Mouse (Mus musculus): Measurements from ENCODE around the gene Morc2a. TPM values are rescaled to one million over a fixed set of nuclear protein-coding genes. Genes with fewer than 3 reads are reported as not detected.
"Not testable (repeated sequence)": the region's sequence is repeated elsewhere in the genome, so short reads cannot be mapped to it uniquely, and the experiment has no call there.

The Morc2a gene
- polyA plus RNA-seq (2015; fragmentation: Nextera tagmentation; extraction: Ambion mirVana), result 18.1 and 19.2 TPM in 2 replicates

DNA sequence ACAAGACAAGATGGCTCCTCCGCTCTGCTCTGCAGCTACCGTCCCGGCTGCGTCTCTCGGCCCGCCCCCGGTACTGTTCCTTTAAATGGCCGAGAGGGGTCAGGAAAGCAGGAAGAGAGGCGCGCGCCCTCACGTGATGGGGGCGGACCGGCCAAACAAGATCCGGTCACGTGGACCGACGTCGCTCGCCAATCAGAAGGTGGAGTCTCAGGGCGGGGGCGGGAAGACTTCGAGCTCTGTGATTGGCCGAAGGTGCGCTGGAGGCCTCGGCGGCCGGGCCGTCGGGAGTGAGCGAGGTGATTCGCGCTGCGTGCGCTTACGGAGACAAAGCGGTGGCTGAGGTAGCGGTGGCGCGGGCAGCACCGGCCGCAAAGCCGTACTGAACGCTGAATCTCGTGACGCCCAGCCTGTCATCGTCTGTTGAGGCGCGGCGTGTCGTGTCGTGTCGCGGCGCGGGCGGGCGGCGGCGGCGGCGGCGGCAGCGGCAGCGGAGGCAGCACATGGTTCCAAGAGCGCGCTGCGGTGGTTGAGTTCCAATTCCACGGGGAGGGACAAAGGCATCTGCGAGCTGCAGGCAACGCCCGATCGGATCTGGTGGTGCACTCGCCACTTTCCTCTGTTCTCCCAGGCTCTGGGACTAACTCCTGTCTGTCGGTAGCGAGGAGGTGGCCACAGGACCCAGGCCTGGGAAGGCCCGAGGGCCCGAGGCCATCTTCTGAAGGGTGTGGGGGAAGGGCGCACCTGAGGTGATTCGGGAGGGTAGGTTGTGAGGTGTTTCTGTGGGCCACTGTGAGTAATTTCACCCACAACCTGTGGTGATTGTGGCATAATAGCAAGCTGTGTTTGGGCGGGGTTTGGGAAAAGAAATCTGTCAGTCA is at the start of gene Morc2a:
Morc2a (plus strand) TSS at position 228 of the 878 bp plus-strand sequence.
- peak within 1 kb of the TSS; percentile 82 for H3K4me2 ChIP-seq (ENCODE audit: low read depth, low read length)
- H3K36me3 ChIP-seq (ENCODE audit: control insufficient read depth, insufficient read depth), result peaks cover 24% of the 10 kb centered on the region
- H3K9ac ChIP-seq (ENCODE audit: low read length), result peak within 1 kb of the TSS; percentile 100
- peak; percentile 97 for ATAC-seq (replicated peaks; ENCODE audit: extremely low read depth, insufficient read depth, low FRiP score)
- H3K4me1 ChIP-seq (ENCODE audit: control insufficient read depth, insufficient read depth, low read length), result peaks cover 22% of the 10 kb centered on the region
- no peaks in the 10 kb centered on the region for H3K27me3 ChIP-seq (ENCODE audit: control insufficient read depth, insufficient read depth, low read length)
- peak within 1 kb of the TSS; percentile 99 for H3K4me3 ChIP-seq (ENCODE audit: low read length)
- WGBS, result 1% methylated on average over 81 of the region's 81 CpGs
- peak within 1 kb of the TSS; percentile 94 for H3K27ac ChIP-seq (ENCODE audit: low read length)
- 0 out of 2 replicates have a peak, but pooled peaks cover 5% of the 10 kb centered on the region for H3K9me3 ChIP-seq (replicated peaks; ENCODE audit: control insufficient read depth, low read length)

DNA sequence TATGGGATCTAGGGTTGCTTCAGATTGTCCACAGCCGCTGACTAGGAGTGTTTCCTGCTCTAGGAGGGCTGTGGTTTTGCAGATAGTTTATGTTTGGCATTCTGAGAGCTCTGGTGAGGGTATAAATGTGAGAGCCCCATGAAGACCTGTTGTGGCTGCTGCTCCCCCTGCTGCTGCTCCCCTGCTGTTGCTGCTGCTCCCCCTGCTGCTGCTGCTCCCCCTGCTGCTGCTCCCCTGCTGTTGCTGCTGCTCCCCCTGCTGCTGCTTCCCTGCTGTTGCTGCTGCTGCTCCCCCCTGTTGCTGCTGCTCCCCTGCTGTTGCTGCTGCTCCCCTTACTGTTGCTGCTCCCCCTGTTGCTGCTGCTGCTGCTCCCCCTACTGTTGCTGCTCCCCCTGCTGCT is 47.0 kb upstream of the Morc2a start:
- H3K27me3 ChIP-seq (ENCODE audit: control insufficient read depth, insufficient read depth, low read length); H3K27ac ChIP-seq (ENCODE audit: low read length); H3K4me2 ChIP-seq (ENCODE audit: low read depth, low read length); H3K4me1 ChIP-seq (ENCODE audit: control insufficient read depth, insufficient read depth, low read length); H3K9ac ChIP-seq (ENCODE audit: low read length); H3K36me3 ChIP-seq (ENCODE audit: control insufficient read depth, insufficient read depth); H3K9me3 ChIP-seq (replicated peaks; ENCODE audit: control insufficient read depth, low read length); ATAC-seq (replicated peaks; ENCODE audit: extremely low read depth, insufficient read depth, low FRiP score); H3K4me3 ChIP-seq (ENCODE audit: low read length): not testable (repeated sequence)
- 54% methylated on average over 1 of the region's 1 CpGs for WGBS

DNA sequence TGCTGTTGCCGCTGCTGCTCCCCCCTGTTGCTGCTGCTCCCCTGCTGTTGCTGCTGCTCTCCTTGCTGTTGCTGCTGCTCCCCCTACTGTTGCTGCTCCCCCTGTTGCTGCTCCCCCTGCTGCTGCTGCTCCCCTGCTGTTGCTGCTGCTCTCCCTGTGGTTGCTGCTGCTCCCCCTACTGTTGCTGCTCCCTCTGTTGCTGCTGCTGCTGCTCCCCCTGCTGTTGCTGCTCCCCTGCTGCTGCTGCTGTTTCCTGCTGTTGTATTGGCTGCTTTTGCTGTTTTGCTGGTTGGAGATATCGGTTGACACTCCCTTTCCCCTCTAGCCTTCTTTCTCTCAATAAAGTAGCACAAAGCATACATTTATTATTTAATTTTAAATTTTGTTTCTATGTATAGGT is 46.3 kb upstream of the Morc2a start:
- H3K4me3 ChIP-seq (ENCODE audit: low read length); H3K27ac ChIP-seq (ENCODE audit: low read length); H3K9me3 ChIP-seq (replicated peaks; ENCODE audit: control insufficient read depth, low read length); H3K36me3 ChIP-seq (ENCODE audit: control insufficient read depth, insufficient read depth); H3K4me1 ChIP-seq (ENCODE audit: control insufficient read depth, insufficient read depth, low read length); H3K4me2 ChIP-seq (ENCODE audit: low read depth, low read length); ATAC-seq (replicated peaks; ENCODE audit: extremely low read depth, insufficient read depth, low FRiP score); H3K9ac ChIP-seq (ENCODE audit: low read length); H3K27me3 ChIP-seq (ENCODE audit: control insufficient read depth, insufficient read depth, low read length): not testable (repeated sequence)
- WGBS, result 55% methylated on average over 2 of the region's 2 CpGs

DNA sequence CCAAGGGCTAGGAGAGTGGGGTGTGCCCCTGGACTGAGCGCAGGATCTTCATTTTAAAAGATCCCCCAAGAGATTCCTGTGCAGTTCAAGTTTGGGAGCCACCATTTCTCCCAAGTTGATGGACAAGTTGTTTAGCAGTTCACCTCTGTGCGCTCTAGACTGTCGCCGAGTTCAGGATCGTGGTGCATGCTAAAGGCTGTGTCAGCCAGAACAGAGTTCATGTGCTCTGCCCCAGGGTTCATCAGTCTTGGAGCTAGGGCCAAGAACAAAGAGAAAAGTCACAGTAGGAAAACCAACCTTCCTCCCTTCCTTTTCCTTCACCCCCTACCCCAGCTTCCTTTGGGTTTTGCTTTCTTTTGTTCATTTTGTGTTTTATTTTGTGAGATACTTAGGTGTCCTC is 42.5 kb upstream of the Morc2a start:
- ATAC-seq (replicated peaks; ENCODE audit: extremely low read depth, insufficient read depth, low FRiP score), result no peak
- no peak overlapping the region for H3K4me3 ChIP-seq (ENCODE audit: low read length)
- no peaks in the 10 kb centered on the region for H3K9me3 ChIP-seq (replicated peaks; ENCODE audit: control insufficient read depth, low read length)
- H3K36me3 ChIP-seq (ENCODE audit: control insufficient read depth, insufficient read depth), result no peaks in the 10 kb centered on the region
- 86% methylated on average over 5 of the region's 5 CpGs for whole genome bisulfite sequencing
- no peak overlapping the region for H3K4me2 ChIP-seq (ENCODE audit: low read depth, low read length)
- H3K9ac ChIP-seq (ENCODE audit: low read length), result no peak overlapping the region
- no peaks in the 10 kb centered on the region for H3K4me1 ChIP-seq (ENCODE audit: control insufficient read depth, insufficient read depth, low read length)
- no peaks in the 10 kb centered on the region for H3K27me3 ChIP-seq (ENCODE audit: control insufficient read depth, insufficient read depth, low read length)
- H3K27ac ChIP-seq (ENCODE audit: low read length), result no peak overlapping the region

DNA sequence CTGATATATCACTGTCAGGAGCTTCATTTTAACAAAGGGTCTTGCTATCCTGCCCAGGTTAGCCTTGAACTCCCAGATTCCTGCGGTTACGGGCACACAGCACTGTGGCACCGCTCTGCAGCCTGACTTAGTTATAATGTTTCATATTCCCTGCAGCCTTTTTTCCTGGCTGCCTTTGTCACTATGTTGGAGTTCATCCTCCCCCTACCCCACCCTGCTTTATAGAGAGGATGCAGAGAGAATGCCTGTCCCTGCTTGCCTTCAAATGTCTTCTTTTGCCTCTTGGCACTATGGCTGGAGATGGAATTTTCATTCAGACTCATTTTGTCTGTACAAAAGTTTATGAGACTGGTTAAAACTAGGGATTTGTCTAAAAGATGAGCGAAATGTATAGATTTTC is 33.4 kb upstream of the Morc2a start:
- H3K4me1 ChIP-seq (ENCODE audit: control insufficient read depth, insufficient read depth, low read length), result no peaks in the 10 kb centered on the region
- no peaks in the 10 kb centered on the region for H3K36me3 ChIP-seq (ENCODE audit: control insufficient read depth, insufficient read depth)
- no peak overlapping the region for H3K4me2 ChIP-seq (ENCODE audit: low read depth, low read length)
- WGBS, result 90% methylated on average over 4 of the region's 4 CpGs
- no peaks in the 10 kb centered on the region for H3K9me3 ChIP-seq (replicated peaks; ENCODE audit: control insufficient read depth, low read length)
- H3K4me3 ChIP-seq (ENCODE audit: low read length), result no peak overlapping the region
- H3K27ac ChIP-seq (ENCODE audit: low read length), result no peak overlapping the region
- H3K9ac ChIP-seq (ENCODE audit: low read length), result no peak overlapping the region
- ATAC-seq (replicated peaks; ENCODE audit: extremely low read depth, insufficient read depth, low FRiP score), result no peak
- H3K27me3 ChIP-seq (ENCODE audit: control insufficient read depth, insufficient read depth, low read length), result no peaks in the 10 kb centered on the region

DNA sequence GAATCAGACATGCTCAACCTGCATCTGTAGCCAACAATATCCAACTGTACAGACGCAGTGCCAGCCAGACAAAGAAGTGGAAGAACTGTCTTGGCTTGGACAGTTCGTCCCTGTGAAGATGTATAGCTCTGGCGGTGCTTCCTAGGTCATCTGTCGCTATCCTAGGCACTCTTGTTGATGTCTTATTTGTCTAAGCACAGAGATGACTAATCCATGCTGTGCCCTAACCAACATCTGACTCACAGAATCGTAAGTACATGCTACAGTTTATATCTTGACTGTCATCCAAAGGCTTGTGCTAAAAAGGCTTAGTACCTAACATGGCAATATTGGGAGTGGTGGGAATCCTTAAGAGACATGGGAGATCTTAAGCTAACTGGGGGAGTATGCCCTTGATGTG is 26.2 kb upstream of the Morc2a start:
- Histone ChIP-seq H3K4me2 (ENCODE audit: low read depth, low read length) (no peak overlapping the region), H3K4me3 (ENCODE audit: low read length) (no peak overlapping the region), H3K27me3 (ENCODE audit: control insufficient read depth, insufficient read depth, low read length) (no peaks in the 10 kb centered on the region), H3K9ac (ENCODE audit: low read length) (no peak overlapping the region), H3K4me1 (ENCODE audit: control insufficient read depth, insufficient read depth, low read length) (no peaks in the 10 kb centered on the region), H3K36me3 (ENCODE audit: control insufficient read depth, insufficient read depth) (no peaks in the 10 kb centered on the region), H3K27ac (ENCODE audit: low read length) (no peak overlapping the region), H3K9me3 (replicated peaks; ENCODE audit: control insufficient read depth, low read length) (no peaks in the 10 kb centered on the region)
- WGBS, result 77% methylated on average over 5 of the region's 5 CpGs
- no peak for ATAC-seq (replicated peaks; ENCODE audit: extremely low read depth, insufficient read depth, low FRiP score)

DNA sequence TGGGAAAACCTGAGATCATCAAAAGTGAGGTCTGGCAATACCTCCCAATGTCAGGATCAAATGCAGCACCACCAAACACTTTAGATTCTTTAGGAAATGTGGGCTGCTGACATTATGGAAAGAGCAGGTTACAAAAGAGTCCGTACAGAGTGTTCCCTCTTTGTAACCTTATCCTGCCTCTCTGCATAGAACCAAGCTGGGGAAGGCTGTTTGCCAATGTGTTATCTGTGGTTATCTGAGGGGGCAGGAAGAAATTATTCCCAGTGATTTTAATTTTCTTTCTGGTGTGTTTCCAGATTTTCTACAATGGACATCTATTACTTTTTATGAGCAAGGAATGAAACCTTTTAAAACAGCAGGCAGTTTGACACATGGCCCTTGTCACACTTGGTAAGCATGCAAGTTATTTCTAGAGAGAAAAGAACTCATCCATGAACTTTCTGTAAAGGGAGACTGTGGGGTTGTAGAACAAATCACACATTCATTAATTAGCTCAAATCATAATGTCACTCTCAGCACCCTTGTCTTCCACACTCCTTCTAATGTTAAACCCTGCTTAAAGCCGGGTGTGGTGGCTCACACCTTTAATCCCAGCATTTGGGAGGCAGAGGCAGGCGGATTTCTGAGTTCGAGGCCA is 24.5 kb upstream of the Morc2a start:
- WGBS, result 69% methylated on average over 4 of the region's 4 CpGs
- no peak overlapping the region for H3K9ac ChIP-seq (ENCODE audit: low read length)
- H3K9me3 ChIP-seq (replicated peaks; ENCODE audit: control insufficient read depth, low read length), result no peaks in the 10 kb centered on the region
- 0 out of 2 replicates have a peak, but pooled peaks cover 1% of the 10 kb centered on the region for H3K27me3 ChIP-seq (ENCODE audit: control insufficient read depth, insufficient read depth, low read length)
- no peak overlapping the region for H3K4me3 ChIP-seq (ENCODE audit: low read length)
- 0 out of 2 replicates have a peak, but pooled peaks cover 3% of the 10 kb centered on the region for H3K4me1 ChIP-seq (ENCODE audit: control insufficient read depth, insufficient read depth, low read length)
- ATAC-seq (replicated peaks; ENCODE audit: extremely low read depth, insufficient read depth, low FRiP score), result no peak
- H3K36me3 ChIP-seq (ENCODE audit: control insufficient read depth, insufficient read depth), result no peaks in the 10 kb centered on the region
- no peak overlapping the region for H3K27ac ChIP-seq (ENCODE audit: low read length)
- H3K4me2 ChIP-seq (ENCODE audit: low read depth, low read length), result no peak overlapping the region

DNA sequence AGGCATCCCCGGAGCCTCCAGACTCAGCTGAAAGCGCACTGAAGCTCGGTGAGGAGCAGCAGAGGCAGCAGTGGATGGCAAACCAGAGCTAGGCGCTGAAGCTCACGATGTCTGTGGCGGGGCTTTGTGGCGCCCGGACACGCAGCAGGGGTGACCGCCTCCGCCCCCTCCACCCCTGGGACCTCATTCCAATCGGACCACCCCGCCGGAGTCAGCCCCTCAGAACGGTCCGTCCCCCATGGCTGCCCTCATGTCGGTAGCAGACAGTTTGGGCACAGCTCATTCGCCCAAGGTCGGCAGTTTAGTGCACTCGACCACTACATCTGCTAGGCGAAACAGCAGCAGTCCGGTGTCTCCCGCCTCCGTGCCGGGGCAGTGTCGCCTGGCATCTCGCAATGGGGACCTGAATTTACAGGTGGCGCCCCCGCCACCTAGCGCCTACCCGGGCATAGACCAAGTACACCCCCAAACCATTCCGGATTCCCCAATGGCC is 19.9 kb upstream of the Morc2a start:
- Histone ChIP-seq H3K4me2 (ENCODE audit: low read depth, low read length) (peak overlapping the region; percentile 90), H3K9ac (ENCODE audit: low read length) (peak overlapping the region; percentile 57), H3K36me3 (ENCODE audit: control insufficient read depth, insufficient read depth) (no peaks in the 10 kb centered on the region), H3K27ac (ENCODE audit: low read length) (no peak overlapping the region), H3K27me3 (ENCODE audit: control insufficient read depth, insufficient read depth, low read length) (0 out of 2 replicates have a peak, but pooled peaks cover 2% of the 10 kb centered on the region), H3K4me1 (ENCODE audit: control insufficient read depth, insufficient read depth, low read length) (0 out of 2 replicates have a peak, but pooled peaks cover 3% of the 10 kb centered on the region), H3K4me3 (ENCODE audit: low read length) (peak overlapping the region; percentile 56), H3K9me3 (replicated peaks; ENCODE audit: control insufficient read depth, low read length) (no peaks in the 10 kb centered on the region)
- WGBS, result 1% methylated on average over 32 of the region's 32 CpGs
- ATAC-seq (replicated peaks; ENCODE audit: extremely low read depth, insufficient read depth, low FRiP score), result no peak

DNA sequence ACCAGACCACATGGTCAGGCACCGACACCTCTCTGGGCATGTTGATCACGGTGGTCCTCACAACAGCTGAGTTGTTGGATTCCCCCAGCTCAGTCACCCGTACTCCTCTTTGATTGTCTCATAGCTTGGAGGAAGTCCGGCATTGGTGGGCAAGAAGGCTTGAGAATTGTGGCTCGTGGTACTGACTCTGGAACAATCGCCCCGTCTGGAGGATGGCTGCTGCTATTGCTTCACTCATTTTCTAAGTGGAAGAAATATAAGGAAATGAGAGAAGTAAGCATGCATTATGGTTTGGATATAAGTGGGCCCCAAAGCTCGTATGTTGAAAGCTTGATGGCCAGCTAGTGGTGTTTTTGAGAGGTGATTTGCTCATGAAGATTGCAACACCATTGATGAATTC is 15.7 kb upstream of the Morc2a start:
- not testable (repeated sequence) for H3K4me1 ChIP-seq (ENCODE audit: control insufficient read depth, insufficient read depth, low read length); H3K27ac ChIP-seq (ENCODE audit: low read length); H3K36me3 ChIP-seq (ENCODE audit: control insufficient read depth, insufficient read depth); H3K9ac ChIP-seq (ENCODE audit: low read length); H3K4me3 ChIP-seq (ENCODE audit: low read length); H3K4me2 ChIP-seq (ENCODE audit: low read depth, low read length); ATAC-seq (replicated peaks; ENCODE audit: extremely low read depth, insufficient read depth, low FRiP score); H3K9me3 ChIP-seq (replicated peaks; ENCODE audit: control insufficient read depth, low read length); H3K27me3 ChIP-seq (ENCODE audit: control insufficient read depth, insufficient read depth, low read length)
- WGBS, result 80% methylated on average over 8 of the region's 8 CpGs
